Mouse (Mus musculus) adrenal gland, adult (tissue): ENCODE data around the gene Grap2.

ENCODE experiments used
- DNase-seq, 2 experiments: peaks; one replicate each; pipeline ENCODE4 v3.0.0; 2022 to 2023; ENCODE audit warnings: low spot score in 1 of 2; ENCODE audit not compliant: inconsistent age in 2 of 2

Gene Grap2

GRCm38 (mm10) chr15:80634391-80635193 lies 62.2 kb downstream of the Grap2 start:
- peak in 1 of 2 experiments; percentile 61 for DNase-seq

- DNase-seq = no peak
Measured at GRCm38 (mm10) chr15:80636757-80637372, 64.5 kb downstream of the Grap2 start.

- peak in 1 of 2 experiments; percentile 36 for DNase-seq
Measured at GRCm38 (mm10) chr15:80639071-80639702, 66.8 kb downstream of the Grap2 start.

GRCm38 (mm10) chr15:80639874-80640273 lies 67.5 kb downstream of the Grap2 start:
- DNase-seq = no peak

GRCm38 (mm10) chr15:80641702-80642435 lies 69.5 kb downstream of the Grap2 start:
- DNase-seq = no peak

GRCm38 (mm10) chr15:80645006-80645797 lies 72.8 kb downstream of the Grap2 start:
- no peak for DNase-seq

GRCm38 (mm10) chr15:80648977-80649606 lies 76.7 kb downstream of the Grap2 start:
- no peak for DNase-seq

- DNase-seq = no peak
Measured at GRCm38 (mm10) chr15:80650412-80650811, 78.0 kb downstream of the Grap2 start.

- peak in 1 of 2 experiments; percentile 39 for DNase-seq
Measured at GRCm38 (mm10) chr15:80653865-80654264, 81.5 kb downstream of the Grap2 start.

GRCm38 (mm10) chr15:80658815-80659471 lies 86.5 kb downstream of the Grap2 start:
- no peak for DNase-seq

GRCm38 (mm10) chr15:80660963-80661362 lies 88.6 kb downstream of the Grap2 start:
- DNase-seq = no peak

- DNase-seq = no peak
Measured at GRCm38 (mm10) chr15:80664444-80664843, 92.0 kb downstream of the Grap2 start.

GRCm38 (mm10) chr15:80671295-80672252 lies 99.2 kb downstream of the Grap2 start, which contains the start of gene Fam83f:
TSS of gene Fam83f (plus strand) at chr15:80671847.
- DNase-seq = peak; percentile 34 to 65

GRCm38 (mm10) chr15:80672810-80673209 lies 100.4 kb downstream of the Grap2 start:
- no peak for DNase-seq

- no peak for DNase-seq
Measured at GRCm38 (mm10) chr15:80673337-80674095, 101.1 kb downstream of the Grap2 start.

- no peak for DNase-seq
Measured at GRCm38 (mm10) chr15:80674700-80675099, 102.3 kb downstream of the Grap2 start.

- DNase-seq = no peak
Measured at GRCm38 (mm10) chr15:80679515-80680215, 107.3 kb downstream of the Grap2 start.
